Mouse (Mus musculus) cerebellum, adult 2 months (tissue): ENCODE data around the gene Rps6ka5. TPM values are rescaled to one million over a fixed set of nuclear protein-coding genes. Genes with fewer than 3 reads are reported as not detected.

Source experiments
- DNase-seq, 2 experiments: peaks; one replicate each; pipeline ENCODE4 v3.0.0; 2021
- H3K27ac ChIP-seq: fragments of 200-500 bp; 2 replicates; pipeline ENCODE4 v1.5.1; 2012; ENCODE audit warnings: low read length, control low read depth, inconsistent platforms; ENCODE audit not compliant: insufficient read depth
- H3K27me3 ChIP-seq: fragments of 200-500 bp; 2 replicates; pipeline ENCODE4 v1.6.1; 2012; ENCODE audit warnings: inconsistent platforms, mild to moderate bottlenecking, low read length, moderate library complexity; ENCODE audit not compliant: control insufficient read depth, insufficient read depth
- H3K4me1 ChIP-seq: fragments of 200-500 bp; 2 replicates; pipeline ENCODE4 v1.6.1; 2011; ENCODE audit warnings: low read length; ENCODE audit not compliant: control insufficient read depth, insufficient read depth
- H3K4me3 ChIP-seq: fragments of 200-500 bp; replicated peaks from 2 replicates; pipeline ENCODE3; 2011; ENCODE audit warnings: mild to moderate bottlenecking, low read depth, low read length, control low read depth; ENCODE audit not compliant: insufficient read depth
- CTCF ChIP-seq: fragments of 200-500 bp; IDR thresholded peaks from 2 replicates; pipeline ENCODE4 v1.5.1; 2011; ENCODE audit warnings: low read depth, mild to moderate bottlenecking, control low read depth, low read length, moderate library complexity, borderline replicate concordance; ENCODE audit not compliant: insufficient read depth
- POLR2A ChIP-seq: fragments of 200-500 bp; IDR thresholded peaks from 2 replicates; pipeline ENCODE4 v1.6.1; 2011; ENCODE audit warnings: low read length, control low read depth, borderline replicate concordance; ENCODE audit not compliant: insufficient read depth
- WGBS: fragments of 180-500 bp; shearing (Covaris S2); methylation state at CpG from one replicate; pipeline ENCODE4 v1.1.7; 2018; 5-methylcytosine and 5-hydroxymethylcytosine counted together
- polyA plus RNA-seq: library from polyadenylated mRNA; depleted of rRNA; stranded (reverse); fragments of >200 nt; gene quantifications from 2 replicates; pipeline ENCODE4 v1.2.3, GENCODE M21; 2012

The Rps6ka5 gene
- polyA plus RNA-seq, 1 experiment, result 22.9 TPM

GRCm38 (mm10) chr12:100698019-100698418, 28.8 kb downstream of the Rps6ka5 start:
- no peaks in the 10 kb centered on the region for H3K27me3 ChIP-seq
- no peak for DNase-seq
- TF ChIP-seq POLR2A (no peak), CTCF (no peak)
- H3K4me3 ChIP-seq, result no peak overlapping the region
- H3K4me1 ChIP-seq, result peaks cover 4% of the 10 kb centered on the region; the same call in 1 of the 2 replicates
- WGBS, result 68% methylated on average over 1 of the region's 1 CpGs
- H3K27ac ChIP-seq, result no peak overlapping the region

DNA sequence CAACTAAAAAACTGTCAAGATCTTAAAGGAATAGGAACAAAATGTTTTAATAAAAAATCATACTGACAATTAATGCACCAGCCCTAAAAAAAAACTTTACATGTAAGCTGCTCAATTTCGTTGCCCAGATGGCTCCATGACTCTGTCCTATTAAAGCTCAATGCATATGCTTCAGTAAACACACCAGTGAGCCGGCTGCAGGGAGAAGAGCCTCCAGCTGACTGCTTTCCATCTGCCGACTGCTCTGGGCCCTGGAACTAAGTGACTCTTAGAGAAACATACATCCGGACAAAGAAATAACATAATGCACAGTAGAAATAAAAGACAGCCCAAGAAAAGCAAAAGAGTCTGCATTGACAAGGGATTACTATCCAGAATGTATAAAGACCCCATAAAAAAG, 30.2 kb downstream of the Rps6ka5 start:
- 1% methylated on average over 4 of the region's 4 CpGs for WGBS
- no peaks in the 10 kb centered on the region for H3K27me3 ChIP-seq
- no peak overlapping the region for H3K27ac ChIP-seq
- peak; percentile 66 to 89 for DNase-seq
- H3K4me3 ChIP-seq, result no peak overlapping the region
- TF ChIP-seq POLR2A (no peak), CTCF (no peak)
- H3K4me1 ChIP-seq, result peaks cover 8% of the 10 kb centered on the region; the same call in 1 of the 2 replicates

- DNase-seq, result peak in 1 of 2 experiments; percentile 38
- 19% methylated on average over 3 of the region's 3 CpGs for WGBS
Measured at GRCm38 (mm10) chr12:100695252-100695651, 31.5 kb downstream of the Rps6ka5 start.

GRCm38 (mm10) chr12:100692208-100692607, 34.6 kb downstream of the Rps6ka5 start:
- Histone ChIP-seq H3K27ac (no peak overlapping the region), H3K27me3 (no peaks in the 10 kb centered on the region), H3K4me1 (peaks cover 8% of the 10 kb centered on the region; the same call in 1 of the 2 replicates), H3K4me3 (no peak overlapping the region)
- TF ChIP-seq POLR2A (no peak), CTCF (no peak)
- 66% methylated on average over 3 of the region's 3 CpGs for WGBS
- no peak for DNase-seq

More at GRCm38 (mm10) chr12:100695252-100695651, 31.5 kb downstream of the Rps6ka5 start:
- TF ChIP-seq CTCF, result no peak
- TF ChIP-seq POLR2A, result no peak
- no peaks in the 10 kb centered on the region for H3K27me3 ChIP-seq
- H3K4me1 ChIP-seq, result peaks cover 8% of the 10 kb centered on the region; the same call in 1 of the 2 replicates
- no peak overlapping the region for H3K4me3 ChIP-seq
- no peak overlapping the region for H3K27ac ChIP-seq

- H3K27ac ChIP-seq, result no peak overlapping the region
- TF ChIP-seq CTCF, result no peak
- no peak for TF ChIP-seq POLR2A
- WGBS, result 91% methylated on average over 5 of the region's 5 CpGs
Measured at GRCm38 (mm10) chr12:100690444-100690843, 36.3 kb downstream of the Rps6ka5 start.

DNA sequence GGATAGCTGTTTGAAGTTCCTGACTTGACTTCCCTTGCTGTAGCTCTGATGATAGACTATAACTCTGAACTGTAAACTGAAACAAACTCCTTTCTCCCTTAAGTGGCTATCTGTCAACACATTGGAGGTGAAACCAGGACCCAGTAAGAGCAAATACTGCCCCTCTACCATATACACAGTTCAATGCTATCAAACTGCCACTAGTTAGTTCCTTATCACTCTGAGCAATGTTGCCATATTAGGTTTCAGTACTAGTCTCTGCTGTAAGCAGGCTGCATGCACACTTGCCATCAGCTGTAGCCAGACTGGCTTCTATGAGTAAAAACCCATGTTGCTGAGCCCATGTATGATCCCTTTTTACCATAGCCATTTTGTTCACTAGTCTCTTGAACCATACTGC, 38.6 kb downstream of the Rps6ka5 start:
- H3K27ac ChIP-seq, result no peak overlapping the region
- TF ChIP-seq POLR2A (no peak), CTCF (no peak)
- no peaks in the 10 kb centered on the region for H3K27me3 ChIP-seq
- no peak for DNase-seq
- H3K4me3 ChIP-seq, result no peak overlapping the region
- H3K4me1 ChIP-seq, result peaks cover 7% of the 10 kb centered on the region; the same call in 1 of the 2 replicates

More at GRCm38 (mm10) chr12:100690444-100690843, 36.3 kb downstream of the Rps6ka5 start:
- H3K4me1 ChIP-seq, result peaks cover 7% of the 10 kb centered on the region; the same call in 1 of the 2 replicates
- H3K4me3 ChIP-seq, result no peak overlapping the region
- DNase-seq, result no peak
- no peaks in the 10 kb centered on the region for H3K27me3 ChIP-seq

DNA sequence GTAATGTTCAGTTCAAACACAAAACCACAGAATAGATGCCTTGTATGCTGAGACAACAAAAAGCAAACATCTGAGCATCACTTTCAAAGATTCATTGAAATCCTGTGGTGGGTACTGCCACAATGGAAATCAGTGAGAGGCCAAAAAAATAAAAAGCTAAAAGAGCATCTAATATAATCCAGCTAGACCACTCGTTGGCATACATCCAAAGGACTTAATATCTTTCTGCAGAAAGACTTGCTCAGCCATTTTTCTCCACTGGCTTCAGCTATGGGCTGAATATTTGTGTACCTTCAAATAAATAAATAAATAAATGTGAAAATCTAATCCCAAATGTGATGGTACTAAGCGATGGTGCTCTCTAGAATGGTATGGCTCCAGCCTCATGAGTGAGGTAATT, 39.8 kb downstream of the Rps6ka5 start:
- Histone ChIP-seq H3K27ac (no peak overlapping the region), H3K4me1 (peaks cover 4% of the 10 kb centered on the region; the same call in 1 of the 2 replicates), H3K4me3 (no peak overlapping the region), H3K27me3 (no peaks in the 10 kb centered on the region)
- DNase-seq, result no peak
- no peak for TF ChIP-seq POLR2A
- WGBS, result 63% methylated on average over 2 of the region's 2 CpGs

DNA sequence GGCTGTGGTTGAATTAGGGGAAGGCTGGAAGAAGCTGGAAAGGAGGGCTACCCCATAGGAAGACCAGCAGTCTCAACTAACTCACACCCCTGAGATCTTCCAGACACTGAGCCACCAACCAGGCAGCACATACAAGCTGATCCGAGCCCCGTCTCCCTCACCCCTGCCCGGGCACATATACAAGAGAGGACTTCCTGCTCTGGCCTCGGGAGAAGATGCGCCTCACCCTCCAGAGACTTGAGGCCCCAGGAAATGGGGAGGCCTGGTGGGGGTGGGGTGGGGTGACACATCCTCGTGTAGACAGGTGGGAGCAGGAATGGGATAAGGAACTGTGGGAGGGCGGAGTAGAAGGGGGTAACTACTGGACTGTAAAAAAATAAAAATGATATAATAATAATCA, 45.0 kb downstream of the Rps6ka5 start:
- Histone ChIP-seq H3K4me3 (no peak overlapping the region), H3K27ac (no peak overlapping the region), H3K4me1 (peaks cover 8% of the 10 kb centered on the region), H3K27me3 (no peaks in the 10 kb centered on the region)
- no peak for TF ChIP-seq CTCF
- TF ChIP-seq POLR2A, result no peak
- no peak for DNase-seq
- 81% methylated on average over 7 of the region's 7 CpGs for WGBS
